Mouse (Mus musculus) liver, adult 2 months (tissue): ENCODE measurements around the gene Zfp119b.

Experiments
- CTCF ChIP-seq: fragments of 200-500 bp; IDR thresholded peaks from 2 replicates; pipeline ENCODE4 v1.5.1; 2011; ENCODE audit warnings: low read depth, low read length, control low read depth
- POLR2A ChIP-seq: fragments of 200-500 bp; IDR thresholded peaks from 2 replicates; pipeline ENCODE4 v1.6.1; 2011; ENCODE audit warnings: low read length, control low read depth; ENCODE audit not compliant: insufficient read depth; ENCODE audit errors: extremely low read depth

DNA sequence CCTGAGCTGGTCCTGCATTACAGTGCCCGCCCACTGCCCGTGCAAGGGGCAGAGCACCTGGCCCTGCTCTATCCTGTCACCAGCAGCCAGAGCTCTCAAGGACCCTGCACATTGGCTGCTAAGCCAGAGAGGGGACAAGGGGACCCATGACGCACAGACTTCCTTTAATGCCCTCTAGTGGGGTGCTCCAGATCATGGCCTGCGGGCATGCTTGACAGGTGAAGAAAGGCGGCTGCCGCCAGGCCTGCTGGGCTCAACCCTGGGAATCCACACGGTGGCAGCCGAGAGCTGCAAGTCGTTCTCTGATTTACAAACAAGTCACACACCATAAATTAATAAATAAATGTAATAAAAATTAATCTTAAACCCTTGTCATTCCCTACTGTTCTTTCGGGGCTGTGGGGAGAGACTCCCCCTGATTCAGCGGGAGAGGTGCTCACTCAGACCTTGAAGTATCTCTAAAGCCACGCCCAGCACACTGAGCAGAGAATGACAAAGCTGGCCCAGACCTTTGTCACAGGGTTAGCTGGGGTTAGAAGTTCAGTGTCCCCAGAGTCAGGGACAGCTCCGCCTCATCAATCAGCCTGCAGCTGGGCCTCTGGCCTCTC, 27.1 kb upstream of the Zfp119b start:
- TF ChIP-seq POLR2A: no peak
- peak; percentile 90 for TF ChIP-seq CTCF
